Mouse (Mus musculus) small intestine, adult 2 months (tissue): ENCODE data around the gene Grasp.

Experiments used
- CTCF ChIP-seq: fragments of 200-500 bp; IDR thresholded peaks from 2 replicates; pipeline ENCODE4 v1.5.1; 2012; ENCODE audit warnings: low read depth, mild to moderate bottlenecking, control low read depth, inconsistent platforms, low read length, moderate library complexity, mixed read lengths; ENCODE audit not compliant: insufficient replicate concordance, insufficient read length; ENCODE audit errors: extremely low read depth
- POLR2A ChIP-seq: fragments of 200-500 bp; IDR thresholded peaks from 2 replicates; pipeline ENCODE4 v1.6.1; 2012; ENCODE audit warnings: low read depth, mild to moderate bottlenecking, control low read depth, inconsistent platforms, low read length, moderate library complexity

- TF ChIP-seq POLR2A: peak; percentile 93
- no peak for TF ChIP-seq CTCF
These were observed at the start of gene Grasp for GRCm38 (mm10) chr15:101224006-101224906.
